Mouse (Mus musculus): Measurements from ENCODE around the gene Gm17349. TPM values are rescaled to one million over a fixed set of nuclear protein-coding genes. Genes with fewer than 3 reads are reported as not detected.

Gene Gm17349
- polyA plus RNA-seq (2014; fragmentation: Illumina TruSeq; extraction: RNeasy Lipid Tissue Mini Kit (QIAGEN cat#74804); ENCODE audit: low read depth, low replicate concordance) = not detected

GRCm38 (mm10) chr15:99705440-99706048, at the start of gene Gm17349:
Gm17349 (minus strand) TSS chr15:99705490.

GRCm38 (mm10) chr15:99725341-99726155, 20.3 kb upstream of the Gm17349 start, which contains the start of gene Cox14:
Cox14 (plus strand) TSS chr15:99725618.

GRCm38 (mm10) chr15:99717386-99718334, 12.4 kb upstream of the Gm17349 start, which contains the start of gene Gpd1:
Gpd1 (plus strand) TSS chr15:99717515.

GRCm38 (mm10) chr15:99701999-99702900, 3.0 kb downstream of the Gm17349 start, which contains the start of gene Smarcd1:
Smarcd1 (plus strand) TSS chr15:99702129.

GRCm38 (mm10) chr15:99670154-99670821, 35.0 kb downstream of the Gm17349 start, which contains the start of gene Asic1:
Asic1 (plus strand) TSS chr15:99670368.

Other genes starting within 250 kb of the Gm17349 start
- gene Nckap5l, start 247.7 kb downstream of the Gm17349 start, polyA plus RNA-seq (2014; fragmentation: Illumina TruSeq; extraction: RNeasy Lipid Tissue Mini Kit (QIAGEN cat#74804); ENCODE audit: low read depth, low replicate concordance) = not detected
- gene Bcdin3d, start 230.8 kb downstream of the Gm17349 start, polyA plus RNA-seq (2014; fragmentation: Illumina TruSeq; extraction: RNeasy Lipid Tissue Mini Kit (QIAGEN cat#74804); ENCODE audit: low read depth, low replicate concordance) = 0.64 TPM
- not detected for gene Faim2, start 177.3 kb downstream of the Gm17349 start, polyA plus RNA-seq (2014; fragmentation: Illumina TruSeq; extraction: RNeasy Lipid Tissue Mini Kit (QIAGEN cat#74804); ENCODE audit: low read depth, low replicate concordance)
- not detected for gene Aqp2, start 126.4 kb downstream of the Gm17349 start, polyA plus RNA-seq (2014; fragmentation: Illumina TruSeq; extraction: RNeasy Lipid Tissue Mini Kit (QIAGEN cat#74804); ENCODE audit: low read depth, low replicate concordance)
- not detected for gene Aqp5, start 114.7 kb downstream of the Gm17349 start, polyA plus RNA-seq (2014; fragmentation: Illumina TruSeq; extraction: RNeasy Lipid Tissue Mini Kit (QIAGEN cat#74804); ENCODE audit: low read depth, low replicate concordance)
- gene Aqp6, start 104.1 kb downstream of the Gm17349 start, polyA plus RNA-seq (2014; fragmentation: Illumina TruSeq; extraction: RNeasy Lipid Tissue Mini Kit (QIAGEN cat#74804); ENCODE audit: low read depth, low replicate concordance) = not detected
- 0.82 TPM for gene Racgap1, start 53.8 kb downstream of the Gm17349 start, polyA plus RNA-seq (2014; fragmentation: Illumina TruSeq; extraction: RNeasy Lipid Tissue Mini Kit (QIAGEN cat#74804); ENCODE audit: low read depth, low replicate concordance)
- gene Asic1, start 35.1 kb downstream of the Gm17349 start, polyA plus RNA-seq (2014; fragmentation: Illumina TruSeq; extraction: RNeasy Lipid Tissue Mini Kit (QIAGEN cat#74804); ENCODE audit: low read depth, low replicate concordance) = not detected
- gene Smarcd1, start 3.4 kb downstream of the Gm17349 start, polyA plus RNA-seq (2014; fragmentation: Illumina TruSeq; extraction: RNeasy Lipid Tissue Mini Kit (QIAGEN cat#74804); ENCODE audit: low read depth, low replicate concordance) = 2.4 TPM
- 20.9 TPM for gene Gpd1, start 12.0 kb upstream of the Gm17349 start, polyA plus RNA-seq (2014; fragmentation: Illumina TruSeq; extraction: RNeasy Lipid Tissue Mini Kit (QIAGEN cat#74804); ENCODE audit: low read depth, low replicate concordance)
- gene Cox14, start 20.1 kb upstream of the Gm17349 start, polyA plus RNA-seq (2014; fragmentation: Illumina TruSeq; extraction: RNeasy Lipid Tissue Mini Kit (QIAGEN cat#74804); ENCODE audit: low read depth, low replicate concordance) = 10.4 TPM
- gene Cers5, start 67.4 kb upstream of the Gm17349 start, polyA plus RNA-seq (2014; fragmentation: Illumina TruSeq; extraction: RNeasy Lipid Tissue Mini Kit (QIAGEN cat#74804); ENCODE audit: low read depth, low replicate concordance) = 1.7 TPM
- gene Lima1, start 170.0 kb upstream of the Gm17349 start, polyA plus RNA-seq (2014; fragmentation: Illumina TruSeq; extraction: RNeasy Lipid Tissue Mini Kit (QIAGEN cat#74804); ENCODE audit: low read depth, low replicate concordance) = 24.2 TPM